Mouse (Mus musculus) liver, embryonic 14.5 days (tissue): ENCODE measurements around the gene Scn4a.

ENCODE experiments used
- CTCF ChIP-seq: IDR thresholded peaks from 2 replicates; pipeline ENCODE4 v1.5.1; 2016; ENCODE audit warnings: antibody characterized with exemption, low read depth, control low read depth
- EP300 ChIP-seq: IDR thresholded peaks from 2 replicates; pipeline ENCODE4 v1.6.1; 2016; ENCODE audit warnings: antibody characterized with exemption, low read depth

- no peak for TF ChIP-seq CTCF
- TF ChIP-seq EP300: no peak
These were observed 61.2 kb downstream of the Scn4a start for GRCm38 (mm10) chr11:106291861-106292260.
